Mouse (Mus musculus): Measurements from ENCODE around the gene Clrn1. TPM values are rescaled to one million over a fixed set of nuclear protein-coding genes. Genes with fewer than 3 reads are reported as not detected.

Clrn1 gene
- polyA plus RNA-seq (2012; rRNA removed) (not detected in 2 replicates), polyA plus RNA-seq (2014; fragmentation: Nextera tagmentation; extraction: Ambion mirVana) (not detected in 2 replicates)

- no peak for ATAC-seq (ENCODE audit: insufficient read depth)
- H3K4me2 ChIP-seq (ENCODE audit: low read depth), result no peak within 1 kb of the TSS
These were observed at the start of gene Clrn1 for GRCm38 (mm10) chr3:58884801-58885573. TSS of gene Clrn1 (minus strand) at chr3:58885340.

GRCm38 (mm10) chr3:58924027-58924426 is 38.9 kb upstream of the Clrn1 start:
- no peaks in the 10 kb centered on the region for H3K4me1 ChIP-seq (replicated peaks; ENCODE audit: control insufficient read depth in 2 of 2, insufficient read depth in 2 of 2, low read length in 1 of 2)
- ATAC-seq (ENCODE audit: insufficient read depth) (no peak), DNase-seq (ENCODE audit: low read depth in 3 of 3, low spot score in 3 of 3) (no peak)
- TF ChIP-seq CTCF (IDR thresholded peaks at IDR 0.05; ENCODE audit: low read depth) (no peak), EP300 (IDR thresholded peaks at IDR 0.05; ENCODE audit: low read depth) (no peak)
- H3K4me3 ChIP-seq (ENCODE audit: insufficient read depth in 1 of 2, low read depth in 2 of 2, low read length in 2 of 2), result no peak overlapping the region
- WGBS (ENCODE audit: insufficient replicate concordance), result 59% methylated on average over 7 of the region's 7 CpGs
- no peaks in the 10 kb centered on the region for H3K9me3 ChIP-seq (ENCODE audit: control insufficient read depth, low read length)
- no peak overlapping the region for H3K9ac ChIP-seq (replicated peaks)
- H3K36me3 ChIP-seq (replicated peaks; ENCODE audit: control insufficient read depth, insufficient read depth, low read depth), result no peaks in the 10 kb centered on the region
- no peak overlapping the region for H3K27ac ChIP-seq
- H3K4me2 ChIP-seq (ENCODE audit: low read depth), result no peak overlapping the region
- H3K27me3 ChIP-seq (ENCODE audit: control insufficient read depth, insufficient read depth, low read length), result no peaks in the 10 kb centered on the region

More at GRCm38 (mm10) chr3:58884801-58885573, at the start of gene Clrn1:
- DNase-seq (ENCODE audit: low read depth in 3 of 3, low spot score in 3 of 3), result no peak
- Histone ChIP-seq H3K9me3 (ENCODE audit: control insufficient read depth, low read length) (no peaks in the 10 kb centered on the region), H3K9ac (replicated peaks) (no peak within 1 kb of the TSS), H3K4me1 (replicated peaks; ENCODE audit: control insufficient read depth in 2 of 2, insufficient read depth in 2 of 2, low read length in 1 of 2) (0 out of 4 replicates have a peak, but pooled peaks cover 0 to 1% of the 10 kb centered on the region in 2 experiments), H3K36me3 (replicated peaks; ENCODE audit: control insufficient read depth, insufficient read depth, low read depth) (no peaks in the 10 kb centered on the region), H3K4me3 (ENCODE audit: insufficient read depth in 1 of 2, low read depth in 2 of 2, low read length in 2 of 2) (no peak within 1 kb of the TSS), H3K27ac (no peak within 1 kb of the TSS), H3K27me3 (ENCODE audit: control insufficient read depth, insufficient read depth, low read length) (no peaks in the 10 kb centered on the region)
- no peak for TF ChIP-seq CTCF (IDR thresholded peaks at IDR 0.05; ENCODE audit: low read depth)
- TF ChIP-seq EP300 (IDR thresholded peaks at IDR 0.05; ENCODE audit: low read depth), result no peak
- 62% methylated on average over 20 of the region's 20 CpGs for WGBS (ENCODE audit: insufficient replicate concordance)

- no peak for TF ChIP-seq CTCF (IDR thresholded peaks at IDR 0.05; ENCODE audit: low read depth)
- TF ChIP-seq EP300 (IDR thresholded peaks at IDR 0.05; ENCODE audit: low read depth), result no peak
- H3K4me3 ChIP-seq (ENCODE audit: insufficient read depth in 1 of 2, low read depth in 2 of 2, low read length in 2 of 2), result no peak overlapping the region
These were observed 38.0 kb upstream of the Clrn1 start for GRCm38 (mm10) chr3:58923140-58923539.

GRCm38 (mm10) chr3:58922636-58923035 is 37.5 kb upstream of the Clrn1 start:
- no peak overlapping the region for H3K4me2 ChIP-seq (ENCODE audit: low read depth)
- no peak overlapping the region for H3K27ac ChIP-seq
- H3K9ac ChIP-seq (replicated peaks), result no peak overlapping the region
- no peak for TF ChIP-seq EP300 (IDR thresholded peaks at IDR 0.05; ENCODE audit: low read depth)
- TF ChIP-seq CTCF (IDR thresholded peaks at IDR 0.05; ENCODE audit: low read depth), result no peak
- no peaks in the 10 kb centered on the region for H3K4me1 ChIP-seq (replicated peaks; ENCODE audit: control insufficient read depth in 2 of 2, insufficient read depth in 2 of 2, low read length in 1 of 2)
- H3K4me3 ChIP-seq (ENCODE audit: insufficient read depth in 1 of 2, low read depth in 2 of 2, low read length in 2 of 2), result no peak overlapping the region
- no peak for DNase-seq (ENCODE audit: low read depth in 3 of 3, low spot score in 3 of 3)
- WGBS (ENCODE audit: insufficient replicate concordance), result 72% methylated on average over 7 of the region's 7 CpGs
- no peaks in the 10 kb centered on the region for H3K9me3 ChIP-seq (ENCODE audit: control insufficient read depth, low read length)
- no peaks in the 10 kb centered on the region for H3K27me3 ChIP-seq (ENCODE audit: control insufficient read depth, insufficient read depth, low read length)
- ATAC-seq (ENCODE audit: insufficient read depth), result no peak
- H3K36me3 ChIP-seq (replicated peaks; ENCODE audit: control insufficient read depth, insufficient read depth, low read depth), result no peaks in the 10 kb centered on the region

More at GRCm38 (mm10) chr3:58923140-58923539, 38.0 kb upstream of the Clrn1 start:
- no peaks in the 10 kb centered on the region for H3K4me1 ChIP-seq (replicated peaks; ENCODE audit: control insufficient read depth in 2 of 2, insufficient read depth in 2 of 2, low read length in 1 of 2)
- no peaks in the 10 kb centered on the region for H3K36me3 ChIP-seq (replicated peaks; ENCODE audit: control insufficient read depth, insufficient read depth, low read depth)
- H3K27me3 ChIP-seq (ENCODE audit: control insufficient read depth, insufficient read depth, low read length), result no peaks in the 10 kb centered on the region
- no peak overlapping the region for H3K9ac ChIP-seq (replicated peaks)
- 55% methylated on average over 9 of the region's 11 CpGs for WGBS (ENCODE audit: insufficient replicate concordance)
- H3K4me2 ChIP-seq (ENCODE audit: low read depth), result no peak overlapping the region
- H3K27ac ChIP-seq, result no peak overlapping the region
- H3K9me3 ChIP-seq (ENCODE audit: control insufficient read depth, low read length), result no peaks in the 10 kb centered on the region
- no peak for ATAC-seq (ENCODE audit: insufficient read depth)
- DNase-seq (ENCODE audit: low read depth in 3 of 3, low spot score in 3 of 3), result no peak

- no peak overlapping the region for H3K9ac ChIP-seq (replicated peaks)
- H3K4me1 ChIP-seq (replicated peaks; ENCODE audit: control insufficient read depth in 2 of 2, insufficient read depth in 2 of 2, low read length in 1 of 2), result no peaks in the 10 kb centered on the region
- TF ChIP-seq CTCF (IDR thresholded peaks at IDR 0.05; ENCODE audit: low read depth) (no peak), EP300 (IDR thresholded peaks at IDR 0.05; ENCODE audit: low read depth) (no peak)
- ATAC-seq (ENCODE audit: insufficient read depth) (no peak), DNase-seq (ENCODE audit: low read depth in 3 of 3, low spot score in 3 of 3) (no peak)
- H3K4me2 ChIP-seq (ENCODE audit: low read depth), result no peak overlapping the region
- no peaks in the 10 kb centered on the region for H3K27me3 ChIP-seq (ENCODE audit: control insufficient read depth, insufficient read depth, low read length)
- WGBS (ENCODE audit: insufficient replicate concordance), result 32% methylated on average over 5 of the region's 5 CpGs
- H3K9me3 ChIP-seq (ENCODE audit: control insufficient read depth, low read length), result no peaks in the 10 kb centered on the region
- H3K27ac ChIP-seq, result no peak overlapping the region
- H3K36me3 ChIP-seq (replicated peaks; ENCODE audit: control insufficient read depth, insufficient read depth, low read depth), result no peaks in the 10 kb centered on the region
- H3K4me3 ChIP-seq (ENCODE audit: insufficient read depth in 1 of 2, low read depth in 2 of 2, low read length in 2 of 2), result no peak overlapping the region
These were observed 36.2 kb upstream of the Clrn1 start for GRCm38 (mm10) chr3:58921316-58921715.

Data from liver, embryonic 14.5 days (tissue).